Mouse (Mus musculus) neural tube, embryonic 13.5 days (tissue): Measurements from ENCODE around the gene Calb2. TPM values are rescaled to one million over a fixed set of nuclear protein-coding genes. Genes with fewer than 3 reads are reported as not detected.

ENCODE experiments used
- ATAC-seq: fragments of 200-750 bp; cut with Nextera tagmentation; 2 replicates; pipeline ENCODE4 v1.8.0; 2017; ENCODE audit warnings: low read depth, mild to moderate bottlenecking, moderate TSS enrichment, moderate library complexity
- H3K27ac ChIP-seq: fragments of 300-500 bp; sonication (generic); replicated peaks from 2 replicates; pipeline ENCODE4 v1.5.1; 2015; ENCODE audit warnings: moderate library complexity, mild to moderate bottlenecking, inconsistent platforms
- H3K27me3 ChIP-seq: fragments of 300-500 bp; sonication (generic); 2 replicates; pipeline ENCODE4 v1.6.1; 2015; ENCODE audit warnings: mild to moderate bottlenecking, inconsistent platforms
- H3K36me3 ChIP-seq: fragments of 300-500 bp; sonication (generic); 2 replicates; pipeline ENCODE4 v1.6.1; 2015; ENCODE audit warnings: mild to moderate bottlenecking, inconsistent platforms
- H3K4me1 ChIP-seq: fragments of 300-500 bp; sonication (generic); replicated peaks from 2 replicates; pipeline ENCODE4 v1.6.1; 2015; ENCODE audit warnings: inconsistent platforms
- H3K4me2 ChIP-seq: fragments of 300-500 bp; sonication (generic); 2 replicates; pipeline ENCODE4 v1.6.1; 2015; ENCODE audit warnings: inconsistent platforms, mild to moderate bottlenecking, moderate library complexity
- H3K4me3 ChIP-seq: fragments of 300-500 bp; sonication (generic); 2 replicates; pipeline ENCODE4 v1.5.1; 2015; ENCODE audit warnings: mild to moderate bottlenecking, inconsistent platforms
- H3K9ac ChIP-seq: fragments of 300-500 bp; sonication (generic); 2 replicates; pipeline ENCODE4 v1.6.1; 2015; ENCODE audit warnings: moderate library complexity, mild to moderate bottlenecking, inconsistent platforms
- H3K9me3 ChIP-seq: fragments of 300-500 bp; sonication (generic); 2 replicates; pipeline ENCODE4 v1.6.1; 2016; ENCODE audit warnings: inconsistent platforms
- WGBS: fragments of 180-500 bp; shearing (Covaris S2); methylation state at CpG from one replicate; pipeline ENCODE4 v1.1.7; 2015; 5-methylcytosine and 5-hydroxymethylcytosine counted together
- polyA plus RNA-seq: library from polyadenylated mRNA; unstranded; fragments of >200 nt; fragmentation: Nextera tagmentation; extraction: Ambion mirVana; gene quantifications from 2 replicates; pipeline ENCODE4 v1.2.1, GENCODE M21; 2015

The Calb2 gene
- polyA plus RNA-seq, 1 experiment from 2014 or later = 16.9 TPM

- Histone ChIP-seq H3K4me2 (peak overlapping the region; percentile 13; the same call in 1 of the 2 replicates), H3K4me1 (peaks cover 9% of the 10 kb centered on the region), H3K27me3 (no peaks in the 10 kb centered on the region), H3K9ac (no peak overlapping the region), H3K36me3 (no peaks in the 10 kb centered on the region), H3K27ac (0 out of 2 replicates have a peak overlapping the region, but pooled peaks have one; percentile 15), H3K4me3 (no peak overlapping the region), H3K9me3 (no peaks in the 10 kb centered on the region)
- peak; percentile 58 for ATAC-seq
- 30% methylated on average over 22 of the region's 22 CpGs for WGBS
These were observed 9.5 kb upstream of the Calb2 start for GRCm38 (mm10) chr8:110177359-110178155.

GRCm38 (mm10) chr8:110174826-110175225 lies 6.8 kb upstream of the Calb2 start:
- WGBS = 88% methylated on average over 4 of the region's 4 CpGs
- no peak for ATAC-seq
- H3K36me3 ChIP-seq = no peaks in the 10 kb centered on the region
- peaks cover 8% of the 10 kb centered on the region for H3K4me1 ChIP-seq
- H3K9ac ChIP-seq = no peak overlapping the region
- H3K27ac ChIP-seq = no peak overlapping the region
- H3K4me3 ChIP-seq = no peak overlapping the region
- no peak overlapping the region for H3K4me2 ChIP-seq
- H3K9me3 ChIP-seq = no peaks in the 10 kb centered on the region
- peaks cover 6% of the 10 kb centered on the region for H3K27me3 ChIP-seq

- Histone ChIP-seq H3K4me3 (no peak overlapping the region), H3K27ac (no peak overlapping the region), H3K27me3 (peaks cover 33% of the 10 kb centered on the region), H3K9ac (no peak overlapping the region), H3K4me1 (peaks cover 6% of the 10 kb centered on the region), H3K36me3 (no peaks in the 10 kb centered on the region), H3K4me2 (no peak overlapping the region), H3K9me3 (no peaks in the 10 kb centered on the region)
- ATAC-seq = no peak
- WGBS = 52% methylated on average over 6 of the region's 6 CpGs
These were observed 4.2 kb upstream of the Calb2 start for GRCm38 (mm10) chr8:110172161-110172560.

GRCm38 (mm10) chr8:110166270-110166669 lies 1.7 kb downstream of the Calb2 start:
- WGBS = 82% methylated on average over 8 of the region's 8 CpGs

GRCm38 (mm10) chr8:110162007-110162406 lies 6.0 kb downstream of the Calb2 start:
- no peak overlapping the region for H3K9ac ChIP-seq
- WGBS = 74% methylated on average over 6 of the region's 6 CpGs
- no peaks in the 10 kb centered on the region for H3K9me3 ChIP-seq
- no peaks in the 10 kb centered on the region for H3K36me3 ChIP-seq
- no peaks in the 10 kb centered on the region for H3K4me1 ChIP-seq
- no peak for ATAC-seq
- H3K4me3 ChIP-seq = no peak overlapping the region
- H3K27me3 ChIP-seq = peaks cover 4% of the 10 kb centered on the region; the same call in 1 of the 2 replicates
- no peak overlapping the region for H3K27ac ChIP-seq
- no peak overlapping the region for H3K4me2 ChIP-seq

More at GRCm38 (mm10) chr8:110166270-110166669, 1.7 kb downstream of the Calb2 start:
- no peak overlapping the region for H3K27ac ChIP-seq
- H3K9me3 ChIP-seq = no peaks in the 10 kb centered on the region
- no peak for ATAC-seq
- H3K4me2 ChIP-seq = no peak overlapping the region
- peaks cover 5% of the 10 kb centered on the region; the same call in 1 of the 2 replicates for H3K4me1 ChIP-seq
- H3K27me3 ChIP-seq = peaks cover 38% of the 10 kb centered on the region
- H3K36me3 ChIP-seq = no peaks in the 10 kb centered on the region
- H3K9ac ChIP-seq = no peak overlapping the region
- no peak overlapping the region for H3K4me3 ChIP-seq

GRCm38 (mm10) chr8:110152951-110153350 lies 15.1 kb downstream of the Calb2 start:
- H3K4me2 ChIP-seq = peak overlapping the region; percentile 31
- 70% methylated on average over 6 of the region's 6 CpGs for WGBS

GRCm38 (mm10) chr8:110145538-110145937 lies 22.5 kb downstream of the Calb2 start:
- no peaks in the 10 kb centered on the region for H3K4me1 ChIP-seq
- 2% methylated on average over 4 of the region's 4 CpGs for WGBS
- no peak overlapping the region for H3K9ac ChIP-seq
- ATAC-seq = peak; percentile 59; the same call in 1 of the 2 replicates
- H3K27ac ChIP-seq = no peak overlapping the region
- H3K4me2 ChIP-seq = no peak overlapping the region
- H3K9me3 ChIP-seq = no peaks in the 10 kb centered on the region
- H3K36me3 ChIP-seq = no peaks in the 10 kb centered on the region
- no peak overlapping the region for H3K4me3 ChIP-seq
- no peaks in the 10 kb centered on the region for H3K27me3 ChIP-seq

More at GRCm38 (mm10) chr8:110152951-110153350, 15.1 kb downstream of the Calb2 start:
- Histone ChIP-seq H3K9ac (no peak overlapping the region), H3K36me3 (no peaks in the 10 kb centered on the region), H3K27me3 (no peaks in the 10 kb centered on the region), H3K9me3 (no peaks in the 10 kb centered on the region), H3K4me1 (no peaks in the 10 kb centered on the region), H3K27ac (peak overlapping the region; percentile 29; the same call in 1 of the 2 replicates), H3K4me3 (no peak overlapping the region)
- no peak for ATAC-seq

- Histone ChIP-seq H3K9me3 (no peaks in the 10 kb centered on the region), H3K4me2 (no peak overlapping the region), H3K27ac (no peak overlapping the region), H3K4me3 (no peak overlapping the region), H3K4me1 (no peaks in the 10 kb centered on the region), H3K36me3 (no peaks in the 10 kb centered on the region), H3K27me3 (no peaks in the 10 kb centered on the region), H3K9ac (no peak overlapping the region)
- ATAC-seq = no peak
- WGBS = 74% methylated on average over 4 of the region's 4 CpGs
These were observed 27.2 kb downstream of the Calb2 start for GRCm38 (mm10) chr8:110140770-110141169.

GRCm38 (mm10) chr8:110140156-110140555 lies 27.9 kb downstream of the Calb2 start:
- H3K27me3 ChIP-seq = no peaks in the 10 kb centered on the region
- no peak for ATAC-seq
- H3K4me2 ChIP-seq = no peak overlapping the region
- no peak overlapping the region for H3K27ac ChIP-seq
- no peaks in the 10 kb centered on the region for H3K36me3 ChIP-seq
- WGBS = 82% methylated on average over 3 of the region's 3 CpGs
- no peaks in the 10 kb centered on the region for H3K9me3 ChIP-seq
- H3K4me3 ChIP-seq = no peak overlapping the region
- H3K9ac ChIP-seq = no peak overlapping the region
- no peaks in the 10 kb centered on the region for H3K4me1 ChIP-seq

- Histone ChIP-seq H3K4me1 (no peaks in the 10 kb centered on the region), H3K27ac (no peak overlapping the region), H3K9me3 (no peaks in the 10 kb centered on the region), H3K27me3 (no peaks in the 10 kb centered on the region), H3K36me3 (no peaks in the 10 kb centered on the region), H3K4me2 (no peak overlapping the region), H3K4me3 (no peak overlapping the region), H3K9ac (no peak overlapping the region)
- 65% methylated on average over 7 of the region's 7 CpGs for WGBS
- ATAC-seq = no peak
These were observed 32.5 kb downstream of the Calb2 start for GRCm38 (mm10) chr8:110135515-110135914.

- H3K4me2 ChIP-seq = no peak overlapping the region
- no peaks in the 10 kb centered on the region for H3K36me3 ChIP-seq
- H3K27ac ChIP-seq = no peak overlapping the region
- no peak overlapping the region for H3K4me3 ChIP-seq
- no peak overlapping the region for H3K9ac ChIP-seq
- no peaks in the 10 kb centered on the region for H3K4me1 ChIP-seq
- WGBS = 91% methylated on average over 8 of the region's 8 CpGs
- H3K27me3 ChIP-seq = no peaks in the 10 kb centered on the region
- ATAC-seq = no peak
- no peaks in the 10 kb centered on the region for H3K9me3 ChIP-seq
These were observed 33.8 kb downstream of the Calb2 start for GRCm38 (mm10) chr8:110134236-110134635.

- H3K4me3 ChIP-seq = no peak overlapping the region
- no peaks in the 10 kb centered on the region for H3K9me3 ChIP-seq
- H3K27me3 ChIP-seq = no peaks in the 10 kb centered on the region; the same call in 1 of the 2 replicates
- H3K4me2 ChIP-seq = peak overlapping the region; percentile 26; the same call in 1 of the 2 replicates
- no peak overlapping the region for H3K9ac ChIP-seq
- WGBS = 25% methylated on average over 13 of the region's 13 CpGs
- H3K4me1 ChIP-seq = no peaks in the 10 kb centered on the region
- no peaks in the 10 kb centered on the region for H3K36me3 ChIP-seq
- no peak overlapping the region for H3K27ac ChIP-seq
- ATAC-seq = no peak; the same call in 1 of the 2 replicates
These were observed 37.5 kb downstream of the Calb2 start for GRCm38 (mm10) chr8:110130537-110130936.
